17 mouse cellular contexts compared by ENCODE assay signal in the genomic region with DNA sequence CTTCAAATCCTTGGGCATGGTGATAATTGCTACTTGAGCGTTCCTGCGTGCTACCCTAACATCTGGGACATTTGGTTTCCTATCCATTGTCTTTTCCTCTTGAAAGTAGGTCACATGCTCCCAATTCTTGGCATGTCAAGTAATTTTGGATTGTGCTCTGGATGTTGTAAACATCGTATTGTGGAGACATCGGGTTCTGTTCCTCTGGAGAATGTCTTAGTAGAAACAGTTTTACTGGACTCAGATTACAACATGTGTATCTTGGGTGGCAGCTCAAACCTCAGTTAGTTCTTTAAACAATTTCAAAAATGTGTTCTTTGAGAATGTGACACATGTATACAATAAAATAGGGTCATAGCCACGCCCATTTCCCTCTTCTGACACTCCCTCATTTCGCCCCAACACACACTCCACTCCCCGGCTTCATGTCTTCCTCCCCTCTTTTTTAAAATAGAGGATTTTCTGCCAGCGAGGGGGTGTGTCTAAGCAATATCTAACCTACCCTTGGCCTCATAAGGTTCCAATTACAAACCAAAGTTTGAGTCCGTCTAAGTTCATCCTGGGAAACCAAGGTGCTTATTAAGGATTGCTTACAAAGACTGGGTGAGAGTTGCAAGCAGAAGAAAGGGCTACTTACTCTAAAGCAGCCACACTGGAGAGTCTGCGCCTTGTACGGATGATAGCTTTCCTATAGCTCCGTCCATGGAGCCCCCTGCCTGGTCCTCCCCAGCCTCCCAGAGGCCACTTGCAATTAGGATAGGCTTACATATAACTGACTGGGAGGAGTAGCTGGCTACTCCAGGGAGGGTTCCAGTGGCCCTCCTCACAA. TPM values are rescaled to one million over a fixed set of nuclear protein-coding genes. Genes with fewer than 3 reads are reported as not detected.
DNase-seq lines count a peak whose midpoint lies in the region; ATAC-seq and TF ChIP-seq lines count a peak whose summit lies in the region.
"Had no signal": no experiment of that assay in that cellular context is flagged by ENCODE, and none has a peak within 500 bp of the region (broad histone marks: within the 10 kb centered on the region; RNA-seq: fewer than 3 reads in every experiment).

No protein-coding gene starts in this region.

- H3K9me3 ChIP-seq in lung, embryonic 15.5 days, result no peaks in the 10 kb centered on the region
- no peaks in the 10 kb centered on the region for H3K9me3 ChIP-seq in embryonic facial prominence, embryonic 14.5 days (ENCODE audit: control insufficient read depth, low read length)
- H3K9me3 ChIP-seq in limb, embryonic 10.5 days (replicated peaks), result no peaks in the 10 kb centered on the region
- H3K9me3 ChIP-seq: heart, embryonic 15.5 days; liver, embryonic 13.5 days; midbrain, embryonic 15.5 days had no signal

- 37% methylated on average over 12 of the region's 12 CpGs for WGBS in lung, embryonic 15.5 days
- 27% methylated on average over 12 of the region's 12 CpGs for WGBS in embryonic facial prominence, embryonic 14.5 days
- 62% methylated on average over 12 of the region's 12 CpGs for WGBS in limb, embryonic 10.5 days
- WGBS in thymus, adult 2 months, result 89% methylated on average over 12 of the region's 12 CpGs

- H3K27me3 ChIP-seq in lung, embryonic 15.5 days, result no peaks in the 10 kb centered on the region
- no peaks in the 10 kb centered on the region for H3K27me3 ChIP-seq in embryonic facial prominence, embryonic 14.5 days (replicated peaks; ENCODE audit: control insufficient read depth, insufficient read depth, low read length)
- H3K27me3 ChIP-seq in limb, embryonic 10.5 days (ENCODE audit: low read depth, poor library complexity, severe bottlenecking), result no peaks in the 10 kb centered on the region
- H3K27me3 ChIP-seq in thymus, adult 2 months (ENCODE audit: control insufficient read depth, insufficient read depth, low read length), result no peaks in the 10 kb centered on the region
- H3K27me3 ChIP-seq: heart, embryonic 15.5 days; liver, embryonic 13.5 days; midbrain, embryonic 15.5 days had no signal

- H3K9ac ChIP-seq in lung, embryonic 15.5 days, result no peak overlapping the region
- H3K9ac ChIP-seq in embryonic facial prominence, embryonic 14.5 days (ENCODE audit: low read depth, low read length), result no peak overlapping the region
- H3K9ac ChIP-seq: heart, embryonic 15.5 days; liver, embryonic 13.5 days; midbrain, embryonic 15.5 days had no signal

- TF ChIP-seq POLR2A in thymus, adult 2 months (IDR thresholded peaks at IDR 0.05; ENCODE audit: control insufficient read depth, extremely low read depth, insufficient read depth, low read length, poor library complexity), result no peak

- ATAC-seq in lung, embryonic 15.5 days (ENCODE audit: borderline replicate concordance, extremely low read depth, low FRiP score, low TSS enrichment), result peak; percentile 85
- peak; percentile 72 for ATAC-seq in embryonic facial prominence, embryonic 14.5 days (ENCODE audit: low read depth)
- ATAC-seq: inflammation-experienced regulatory T-cells, adult 6 months; midbrain, embryonic 15.5 days had no signal

- peaks cover 8% of the 10 kb centered on the region for H3K4me1 ChIP-seq in lung, embryonic 15.5 days
- H3K4me1 ChIP-seq in embryonic facial prominence, embryonic 14.5 days (ENCODE audit: control insufficient read depth, insufficient read depth, low read length), result peaks cover 15% of the 10 kb centered on the region
- peaks cover 23% of the 10 kb centered on the region for H3K4me1 ChIP-seq in limb, embryonic 10.5 days
- H3K4me1 ChIP-seq in thymus, adult 2 months (replicated peaks; ENCODE audit: control insufficient read depth, insufficient read depth, low read length), result no peaks in the 10 kb centered on the region
- H3K4me1 ChIP-seq: heart, embryonic 15.5 days; liver, embryonic 13.5 days; midbrain, embryonic 15.5 days had no signal

- H3K4me3 ChIP-seq in lung, embryonic 15.5 days, result no peak overlapping the region
- no peak overlapping the region for H3K4me3 ChIP-seq in embryonic facial prominence, embryonic 14.5 days (ENCODE audit: low read depth, low read length)
- no peak overlapping the region for H3K4me3 ChIP-seq in limb, embryonic 10.5 days
- no peak overlapping the region for H3K4me3 ChIP-seq in thymus, adult 2 months (ENCODE audit: control insufficient read depth, insufficient read depth, low read length)
- H3K4me3 ChIP-seq: heart, embryonic 15.5 days; liver, embryonic 13.5 days; midbrain, embryonic 15.5 days had no signal

- no peak overlapping the region for H3K4me2 ChIP-seq in lung, embryonic 15.5 days
- H3K4me2 ChIP-seq in embryonic facial prominence, embryonic 14.5 days (ENCODE audit: low read depth, low read length), result peak overlapping the region; percentile 16; the same call in 1 of the 2 replicates
- H3K4me2 ChIP-seq: heart, embryonic 15.5 days; liver, embryonic 13.5 days; midbrain, embryonic 15.5 days had no signal

- peaks cover 3% of the 10 kb centered on the region; the same call in 1 of the 2 replicates for H3K36me3 ChIP-seq in lung, embryonic 15.5 days
- H3K36me3 ChIP-seq in embryonic facial prominence, embryonic 14.5 days (ENCODE audit: control insufficient read depth, insufficient read depth, low read length), result 0 out of 2 replicates have a peak, but pooled peaks cover 18% of the 10 kb centered on the region
- 0 out of 2 replicates have a peak, but pooled peaks cover 8% of the 10 kb centered on the region for H3K36me3 ChIP-seq in limb, embryonic 10.5 days
- no peaks in the 10 kb centered on the region for H3K36me3 ChIP-seq in thymus, adult 2 months (ENCODE audit: control insufficient read depth, insufficient read depth, low read length)
- H3K36me3 ChIP-seq: G1E; heart, embryonic 15.5 days; liver, embryonic 13.5 days; midbrain, embryonic 15.5 days had no signal

- TF ChIP-seq CTCF in thymus, adult 2 months (IDR thresholded peaks at IDR 0.05; ENCODE audit: borderline replicate concordance, control insufficient read depth, extremely low read depth, insufficient read depth, low read length, poor library complexity), result no peak

- DNase-seq in lung, postnatal 14 days, result no peak
- DNase-seq in embryonic facial prominence, embryonic 14.5 days (ENCODE audit: low spot score), result peak; percentile 88
- no peak for DNase-seq in limb, embryonic 10.5 days (ENCODE audit: low spot score)
- peak; percentile 25 for DNase-seq in lung, postnatal 36 days
- no peak for DNase-seq in ovary, postnatal 14 days (ENCODE audit: low spot score)
- no peak for DNase-seq in thymus, adult 2 months
- DNase-seq: adrenal gland, adult 8-10 months; cerebellum, adult 9-10 months; kidney, postnatal 10 days; layer of hippocampus, adult 9-11 months; liver, embryonic 13.5 days; right cerebral cortex, postnatal 25 days had no signal

- peak overlapping the region; percentile 76 for H3K27ac ChIP-seq in lung, embryonic 15.5 days
- peak overlapping the region; percentile 61 for H3K27ac ChIP-seq in embryonic facial prominence, embryonic 14.5 days (replicated peaks; ENCODE audit: low read depth, low read length)
- peak overlapping the region; percentile 22; the same call in 1 of the 2 replicates for H3K27ac ChIP-seq in limb, embryonic 10.5 days
- H3K27ac ChIP-seq in thymus, adult 2 months (ENCODE audit: control insufficient read depth, insufficient read depth, low read length), result no peak overlapping the region
- H3K27ac ChIP-seq: heart, embryonic 15.5 days; liver, embryonic 13.5 days; midbrain, embryonic 15.5 days had no signal

RNA-seq across cellular contexts. Expression of a gene that starts 18.9 kb away (rescaled TPM):
- 10.0 and 13.2 TPM in 2 replicates for polyA plus RNA-seq in lung, embryonic 15.5 days (2015; fragmentation: Nextera tagmentation; extraction: Ambion mirVana)
- polyA plus RNA-seq in embryonic facial prominence, embryonic 14.5 days (2014; fragmentation: Nextera tagmentation; extraction: Ambion mirVana), result 11.2 and 12.5 TPM in 2 replicates
- polyA plus RNA-seq in limb, embryonic 10.5 days (2016; fragmentation: Nextera tagmentation; extraction: Ambion mirVana), result 4.4 and 6.7 TPM in 2 replicates
- 2.4 and 2.8 TPM in 2 replicates for polyA plus RNA-seq in thymus, adult 2 months (2012; rRNA removed)
- polyA plus RNA-seq: G1E had no signal

Comparison
In these comparisons a context has a peak if more than half of its experiments do, and no peak if none do; other contexts are left out.
1. DNase-seq: peak in embryonic facial prominence, embryonic 14.5 days (single experiment) and lung, postnatal 36 days (single experiment); none in lung, postnatal 14 days (single experiment), limb, embryonic 10.5 days (single experiment), ovary, postnatal 14 days (single experiment) and thymus, adult 2 months (single experiment).